Mouse (Mus musculus) brown adipose tissue, adult 24 weeks (tissue): ENCODE data around the gene Ahdc1. TPM values are rescaled to one million over a fixed set of nuclear protein-coding genes. Genes with fewer than 3 reads are reported as not detected.

ENCODE experiments used
- H3K27ac ChIP-seq: fragments of 200-500 bp; replicated peaks from 2 replicates; pipeline ENCODE4 v1.5.1; 2012; ENCODE audit warnings: low read depth, mild to moderate bottlenecking, low read length
- H3K4me1 ChIP-seq: fragments of 200-500 bp; 2 replicates; pipeline ENCODE4 v1.6.1; 2012; ENCODE audit warnings: low read length, mixed read lengths; ENCODE audit not compliant: control insufficient read depth, insufficient read depth, insufficient read length
- H3K4me3 ChIP-seq: fragments of 200-500 bp; 2 replicates; pipeline ENCODE4 v1.5.1; 2012; ENCODE audit warnings: low read depth, mild to moderate bottlenecking, low read length, moderate library complexity; ENCODE audit not compliant: insufficient read depth
- polyA plus RNA-seq: library from polyadenylated mRNA; stranded (reverse); fragments of >200 nt; gene quantifications from 2 replicates; pipeline ENCODE4 v1.2.4, GENCODE M21; 2012; ENCODE audit not compliant: missing spikeins, insufficient read depth, insufficient read length

Gene Ahdc1
- polyA plus RNA-seq, 1 experiment, result 26.1 TPM

DNA sequence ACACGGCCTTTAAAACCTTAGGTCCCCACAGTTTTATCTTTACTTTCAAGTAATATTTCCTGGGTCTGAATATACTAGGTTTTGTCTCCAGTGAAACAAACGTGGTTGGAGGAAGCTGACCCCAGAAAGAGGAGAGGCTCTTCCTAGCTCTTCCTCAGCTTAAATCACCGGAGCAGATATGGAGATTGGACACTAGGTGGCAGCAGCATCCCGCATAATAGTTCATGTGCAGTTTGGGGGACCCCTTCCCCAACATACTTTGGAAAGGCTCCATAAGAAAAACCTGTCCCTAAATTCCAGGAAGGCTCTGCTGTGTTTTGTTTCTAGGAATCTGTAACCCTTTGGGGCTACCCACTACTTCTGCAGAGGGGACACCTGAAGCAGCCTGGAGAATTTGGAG is 1.9 kb upstream of the Ahdc1 start:
- H3K27ac ChIP-seq, result no peak overlapping the region
- H3K4me3 ChIP-seq, result no peak overlapping the region
- peaks cover 1% of the 10 kb centered on the region; the same call in 1 of the 2 replicates for H3K4me1 ChIP-seq

DNA sequence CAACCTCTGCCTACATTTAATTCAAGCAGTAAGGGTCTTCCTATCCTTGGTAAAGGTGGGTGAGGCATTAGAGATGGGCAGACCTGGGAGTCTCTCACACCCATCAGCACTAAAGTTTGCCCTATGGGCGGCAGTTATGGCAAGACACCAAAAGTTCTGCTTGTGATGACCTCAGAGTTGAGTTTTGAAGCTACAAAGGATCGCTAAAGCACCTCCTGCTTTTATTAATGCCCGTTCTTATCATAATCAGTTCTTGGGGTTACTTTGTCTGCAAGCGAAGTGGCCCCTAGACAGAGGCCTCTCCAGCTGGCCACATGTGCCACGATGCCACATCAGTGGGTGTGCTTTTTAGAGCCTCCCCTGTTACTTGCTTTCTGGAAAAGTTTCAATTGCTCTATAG is 1.4 kb upstream of the Ahdc1 start:
- Histone ChIP-seq H3K4me1 (peaks cover 3% of the 10 kb centered on the region; the same call in 1 of the 2 replicates), H3K4me3 (no peak overlapping the region), H3K27ac (no peak overlapping the region)

DNA sequence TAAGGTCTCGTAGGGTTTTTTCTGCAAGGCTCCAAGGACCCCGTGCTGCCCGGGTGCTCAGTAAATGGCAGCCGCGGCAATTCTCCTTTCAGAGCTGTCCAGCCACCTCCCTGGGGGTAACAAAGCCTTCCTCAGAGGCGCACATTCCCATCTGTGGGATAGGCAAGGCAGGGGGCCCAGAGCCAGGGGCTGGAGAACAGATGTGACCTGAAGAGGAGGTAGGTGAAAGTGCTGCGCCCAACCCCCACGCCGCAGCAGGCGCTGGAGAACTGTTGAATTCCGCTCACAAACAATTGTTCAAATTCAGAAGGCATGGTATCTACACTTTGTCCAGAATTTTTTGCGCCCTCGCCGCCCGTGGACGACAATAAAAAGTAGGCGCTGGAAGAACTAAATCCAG is 449 bp upstream of the Ahdc1 start:
- peak overlapping the region; percentile 73 for H3K4me3 ChIP-seq
- no peak overlapping the region for H3K27ac ChIP-seq
- H3K4me1 ChIP-seq, result peaks cover 5% of the 10 kb centered on the region; the same call in 1 of the 2 replicates

DNA sequence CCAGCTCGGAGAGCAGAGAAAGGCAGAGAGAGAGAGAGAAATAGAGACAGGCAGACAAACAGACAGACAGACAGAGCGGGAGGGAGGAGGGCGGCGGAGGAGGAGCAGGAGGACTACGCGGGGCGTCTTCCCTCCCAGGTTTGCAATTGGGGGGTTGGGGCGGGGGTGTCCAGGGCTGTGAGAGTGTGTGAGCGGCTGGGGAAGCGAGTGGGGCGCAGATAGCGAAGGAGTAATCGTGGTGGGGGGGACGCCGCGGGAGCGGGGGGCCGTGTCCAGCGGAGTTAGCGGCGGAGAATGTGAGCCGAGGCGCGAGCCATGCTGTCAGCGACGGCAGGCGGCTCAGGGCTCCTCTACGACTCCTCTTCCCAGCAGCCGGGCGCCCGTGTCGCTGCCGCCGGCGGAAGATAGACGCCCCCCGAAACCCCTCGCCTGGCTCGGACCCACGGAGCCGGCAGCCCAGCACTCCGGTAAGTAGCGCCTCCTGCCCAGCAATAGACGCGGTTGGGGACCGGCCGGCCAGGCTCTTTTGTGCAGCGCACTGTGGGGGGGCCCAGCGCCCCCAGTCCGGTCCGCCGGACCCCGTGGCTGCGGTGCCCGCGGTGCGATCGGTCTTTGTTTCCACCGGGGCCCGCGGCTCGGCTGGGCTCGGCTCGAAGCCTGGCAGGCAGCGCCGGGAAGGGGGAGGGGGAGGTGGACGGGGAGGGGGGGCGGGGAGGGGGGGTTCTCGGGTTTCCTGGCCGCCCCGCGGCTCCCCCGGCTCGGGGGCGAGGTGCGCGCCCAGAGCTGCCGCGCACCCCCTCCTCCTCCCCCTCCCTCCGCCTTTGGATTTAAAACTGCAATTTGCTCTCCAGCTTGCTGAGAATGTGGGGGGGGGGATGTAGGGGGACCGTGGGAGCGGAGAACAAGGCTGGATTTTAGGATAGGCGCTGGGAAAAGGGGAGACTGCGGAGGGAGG is 1.0 kb downstream of the Ahdc1 start:
- Histone ChIP-seq H3K4me3 (peak overlapping the region; percentile 73), H3K27ac (peak overlapping the region; percentile 79), H3K4me1 (peaks cover 16% of the 10 kb centered on the region)

DNA sequence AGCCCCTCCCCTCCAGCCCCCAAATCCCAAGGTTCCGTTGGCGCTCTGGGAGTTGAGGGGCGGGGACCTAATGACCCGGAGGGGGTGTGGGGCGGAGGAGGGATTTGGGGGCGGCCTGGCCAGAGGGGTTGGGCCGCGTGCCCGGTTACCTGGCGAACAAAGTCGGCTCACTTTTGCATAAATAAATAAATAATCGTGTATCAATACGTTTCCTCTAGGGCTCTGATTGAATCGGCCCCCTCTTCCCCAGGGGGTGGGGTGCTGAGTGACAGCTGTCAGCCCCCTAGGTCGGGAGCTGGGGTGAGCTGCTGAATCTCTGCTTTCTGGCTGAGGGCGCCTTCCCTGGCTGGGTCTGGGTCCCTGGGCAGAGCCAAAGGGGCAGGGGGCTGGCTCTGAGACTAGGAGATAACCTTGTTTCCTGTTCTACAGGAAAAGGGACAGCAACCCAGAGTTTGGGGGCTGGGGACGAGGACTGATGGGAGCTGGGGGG is 1.8 kb downstream of the Ahdc1 start:
- Histone ChIP-seq H3K27ac (peak overlapping the region; percentile 45; the same call in 1 of the 2 replicates), H3K4me1 (peaks cover 19% of the 10 kb centered on the region), H3K4me3 (peak overlapping the region; percentile 73)

DNA sequence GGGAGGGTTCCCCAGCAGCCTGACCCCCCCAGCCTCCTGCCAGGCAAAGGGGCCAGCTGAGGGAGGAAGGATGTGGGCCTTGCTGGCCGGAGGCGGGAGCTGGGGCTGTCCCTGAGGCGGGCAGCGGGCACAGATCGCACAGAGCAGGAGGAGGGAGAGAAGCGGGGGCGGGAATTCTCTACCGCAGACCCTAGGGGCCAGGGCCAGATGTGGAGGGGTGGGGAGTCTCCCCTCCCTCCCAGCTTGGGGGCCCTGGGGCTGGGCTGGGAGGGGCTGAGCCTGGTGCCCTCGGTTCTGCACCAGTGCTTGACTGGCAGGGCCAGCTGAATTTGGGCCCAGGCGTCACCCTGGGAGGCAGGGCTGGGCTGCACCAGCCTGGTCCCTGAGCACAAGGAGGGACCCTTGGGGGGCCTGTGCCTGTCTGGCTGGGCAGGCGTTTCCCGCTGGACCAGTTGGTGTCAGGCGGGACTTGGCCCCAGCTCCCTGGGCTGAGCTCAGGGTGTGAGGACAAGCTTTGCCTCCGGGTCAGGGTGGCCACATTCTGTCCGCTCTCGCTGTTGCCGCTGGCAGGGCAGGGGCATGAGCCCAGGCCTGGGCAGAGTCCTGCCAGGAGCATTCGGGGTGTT is 2.3 kb downstream of the Ahdc1 start:
- H3K4me1 ChIP-seq, result peaks cover 22% of the 10 kb centered on the region
- H3K27ac ChIP-seq, result peak overlapping the region; percentile 45

DNA sequence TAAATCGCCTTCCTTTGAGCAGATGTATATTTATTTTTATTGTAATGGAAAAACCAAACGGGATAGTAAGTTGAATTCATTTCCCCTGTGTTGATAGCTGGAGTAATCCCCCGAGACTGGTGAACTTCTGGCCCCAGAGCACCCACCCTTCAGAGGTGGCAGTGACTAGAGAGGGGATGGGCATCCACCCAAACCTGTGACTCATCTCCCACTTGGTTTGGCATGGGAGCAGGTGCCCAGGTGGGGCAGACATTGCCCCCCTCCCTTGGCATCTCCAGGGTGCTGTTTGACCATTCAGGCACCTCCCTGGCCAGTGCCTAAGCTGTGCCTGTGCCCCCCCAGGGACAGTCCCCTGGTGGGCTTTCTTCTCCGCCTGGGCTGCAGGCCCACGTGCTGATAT is 3.0 kb downstream of the Ahdc1 start:
- no peak overlapping the region; the same call in 1 of the 2 replicates for H3K27ac ChIP-seq
- H3K4me1 ChIP-seq, result peaks cover 24% of the 10 kb centered on the region
- peak overlapping the region; percentile 10; the same call in 1 of the 2 replicates for H3K4me3 ChIP-seq

More for the DNA sequence above, 2.3 kb downstream of the Ahdc1 start:
- H3K4me3 ChIP-seq, result peak overlapping the region; percentile 73

DNA sequence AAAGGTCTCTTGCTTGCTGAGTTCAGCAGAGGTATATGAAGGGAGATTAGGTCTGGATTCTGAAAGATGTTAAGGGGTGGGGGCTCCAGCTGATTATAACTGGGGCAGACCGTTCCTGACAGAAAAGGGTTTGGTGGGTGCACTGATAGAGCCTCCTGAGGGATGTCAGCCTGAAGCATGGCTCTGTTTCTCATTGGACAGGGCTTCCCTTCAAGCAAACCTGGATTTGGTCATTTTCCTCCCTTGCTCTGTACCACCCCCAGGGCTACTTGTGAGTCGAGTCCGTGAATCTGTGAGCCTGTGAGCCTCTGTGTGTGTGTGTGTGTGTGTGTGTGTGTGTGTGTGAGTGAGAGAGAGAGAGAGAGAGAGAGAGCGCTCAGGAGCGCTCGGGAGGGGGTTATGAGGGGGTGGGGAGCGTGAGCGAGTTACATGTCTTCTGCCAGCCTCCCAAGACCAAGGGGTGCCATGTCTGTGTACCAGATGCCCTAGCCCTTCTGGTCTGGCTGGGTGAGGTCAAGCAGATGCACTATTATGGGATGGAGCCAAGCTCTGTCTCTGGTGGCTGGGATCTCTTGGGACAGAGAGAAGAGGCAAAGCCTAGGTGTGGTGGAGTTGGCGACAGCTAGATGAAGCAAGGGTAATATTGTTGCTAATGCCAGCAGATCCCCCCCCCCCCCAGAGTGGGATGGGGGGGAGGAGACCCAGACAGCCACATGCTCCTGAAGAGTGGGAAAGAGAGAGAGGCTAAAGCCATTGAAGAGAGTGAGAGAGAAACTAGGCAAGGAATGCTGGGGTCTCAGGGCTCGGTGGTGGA is 4.0 kb downstream of the Ahdc1 start:
- Histone ChIP-seq H3K27ac (no peak overlapping the region; the same call in 1 of the 2 replicates), H3K4me1 (peaks cover 24% of the 10 kb centered on the region), H3K4me3 (no peak overlapping the region)

DNA sequence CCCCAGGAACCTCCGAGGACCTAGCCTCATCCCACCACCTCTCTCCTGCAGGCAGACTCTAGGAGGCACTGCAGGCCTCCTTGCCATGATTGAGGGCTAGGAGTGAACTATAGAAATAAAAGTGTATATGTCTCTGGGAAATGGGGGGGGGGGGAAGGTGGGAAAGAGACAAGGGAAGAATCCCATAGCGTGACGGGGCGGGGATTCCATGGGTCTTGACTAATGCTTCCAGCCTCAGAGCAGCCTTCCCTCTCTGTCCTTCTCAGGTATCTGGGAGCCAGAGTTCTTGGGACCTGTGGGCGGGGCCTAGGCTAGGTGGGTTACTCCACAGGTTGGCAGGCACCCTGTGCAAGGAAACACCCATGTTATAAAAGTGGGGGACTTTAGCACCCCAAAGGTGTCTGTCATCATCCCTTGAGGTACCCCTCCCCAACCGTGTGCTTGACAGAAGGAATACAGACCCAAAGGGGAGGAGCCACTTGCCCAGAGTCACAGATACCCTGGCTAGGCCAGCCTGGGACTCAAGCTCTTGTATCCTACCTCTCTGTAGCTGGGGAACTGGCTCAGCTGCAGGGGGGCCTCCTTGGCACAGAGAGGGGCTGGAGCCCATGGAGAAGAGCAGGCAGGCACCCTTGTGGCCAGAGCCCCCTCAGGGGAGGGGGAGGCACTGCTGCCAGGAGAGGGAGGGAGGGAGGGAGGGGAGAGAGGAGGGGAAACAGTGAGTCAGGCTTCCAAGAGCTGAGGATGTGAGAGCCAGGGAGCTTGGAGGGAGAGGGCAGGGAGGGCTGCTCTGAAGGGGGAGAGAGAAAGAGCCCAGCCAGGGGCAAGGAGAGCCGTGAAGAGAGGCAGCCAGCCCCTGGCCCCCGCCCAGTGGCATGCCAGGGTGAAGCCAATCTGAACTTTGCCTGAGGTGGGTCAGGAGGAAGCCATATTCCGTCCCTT is 4.9 kb downstream of the Ahdc1 start:
- Histone ChIP-seq H3K4me3 (no peak overlapping the region), H3K27ac (peak overlapping the region; percentile 38), H3K4me1 (peaks cover 28% of the 10 kb centered on the region)

DNA sequence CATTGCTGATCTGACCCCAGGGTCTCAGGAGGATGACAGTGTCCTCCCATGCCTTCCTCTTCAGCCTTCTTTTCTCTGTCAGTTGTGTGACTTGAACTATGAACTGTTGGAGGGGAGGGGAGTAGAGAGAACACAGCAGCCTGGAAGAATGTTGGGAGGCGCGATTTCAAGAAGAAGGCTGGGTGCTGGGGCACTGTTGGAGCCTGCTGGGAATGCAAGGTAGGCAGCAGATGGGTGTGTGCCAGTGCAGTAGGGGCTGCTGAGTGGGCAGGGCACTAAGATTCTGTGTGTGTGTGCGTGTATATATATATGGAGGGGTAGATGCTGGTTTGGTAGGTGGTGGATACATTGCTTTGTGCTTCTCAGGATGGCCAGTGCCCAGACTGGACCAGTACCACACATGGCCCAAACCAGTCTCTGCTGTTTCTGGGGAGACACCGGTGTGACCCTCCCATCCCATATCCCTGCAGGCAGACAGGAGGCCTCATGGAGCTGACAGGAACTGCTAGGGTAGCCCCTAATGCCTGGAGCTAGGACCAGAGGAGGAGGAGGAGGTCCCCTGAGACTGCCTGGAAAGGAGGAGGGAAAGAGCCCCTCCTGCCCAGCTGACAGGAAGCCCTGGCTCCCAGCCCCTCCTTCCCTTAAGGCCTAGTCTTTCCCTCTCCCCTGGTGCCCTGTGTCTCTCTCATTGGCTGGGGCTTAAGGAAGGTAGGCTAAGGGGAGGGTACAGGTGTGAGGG is 5.8 kb downstream of the Ahdc1 start:
- peaks cover 30% of the 10 kb centered on the region for H3K4me1 ChIP-seq
- H3K4me3 ChIP-seq, result no peak overlapping the region
- H3K27ac ChIP-seq, result peak overlapping the region; percentile 43; the same call in 1 of the 2 replicates

DNA sequence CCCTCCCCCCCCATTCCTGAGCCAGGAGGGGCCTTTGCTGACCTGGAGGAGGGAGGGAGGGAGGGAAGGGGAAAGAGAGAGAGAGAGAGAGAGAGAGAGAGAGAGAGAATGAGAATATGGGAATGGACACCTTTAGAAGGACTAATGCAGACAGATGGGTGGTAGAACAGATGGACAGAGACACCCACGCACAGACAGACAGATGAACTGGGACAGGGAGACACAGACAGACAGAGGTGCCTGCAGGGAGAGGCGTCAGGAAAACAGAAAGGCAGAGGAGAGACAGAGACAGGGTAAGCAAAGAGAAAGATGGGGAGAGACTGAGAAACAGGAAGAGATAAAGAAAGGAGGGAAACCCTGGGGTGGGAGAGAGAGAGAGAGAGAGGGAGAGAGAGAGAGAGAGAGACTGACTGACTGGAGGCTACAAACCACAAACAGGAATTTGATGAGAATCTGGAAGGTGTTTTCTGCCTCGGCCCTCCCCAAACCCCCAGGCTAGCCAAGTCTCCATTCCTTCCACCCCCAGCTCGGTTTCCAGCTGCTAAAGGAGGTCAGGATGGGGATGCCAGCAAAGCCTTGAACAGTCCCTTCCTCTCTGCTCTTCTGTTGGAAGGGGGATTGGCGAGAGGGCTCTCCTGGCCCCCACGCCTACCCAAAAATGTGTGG is 6.7 kb downstream of the Ahdc1 start:
- Histone ChIP-seq H3K4me3 (no peak overlapping the region), H3K4me1 (peaks cover 33% of the 10 kb centered on the region), H3K27ac (no peak overlapping the region)

DNA sequence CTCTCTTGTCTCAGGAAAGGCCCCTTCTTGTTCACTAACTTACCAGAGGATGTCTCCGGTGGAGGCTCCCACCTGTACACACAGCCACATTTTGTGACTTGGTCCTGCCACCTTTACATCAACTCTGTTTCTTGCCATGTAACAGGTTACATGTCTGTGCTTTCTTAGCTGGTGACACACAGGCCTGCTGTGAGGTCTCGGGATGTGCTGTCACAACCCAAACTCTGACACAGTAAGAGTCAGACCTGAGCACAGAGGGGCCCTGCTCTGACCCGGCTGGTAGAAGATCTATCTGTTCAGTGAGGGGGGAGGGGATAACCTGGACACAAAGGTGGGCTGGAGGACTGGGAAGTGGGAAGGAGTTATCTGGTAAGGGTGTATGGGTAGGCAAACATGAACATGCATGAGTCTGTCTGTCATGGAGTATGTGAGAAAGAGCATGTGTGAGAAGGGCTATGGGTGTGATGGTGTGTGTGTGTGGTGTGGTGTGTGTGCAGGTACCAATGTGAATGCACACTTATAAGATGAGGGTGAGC is 7.3 kb downstream of the Ahdc1 start:
- Histone ChIP-seq H3K4me1 (peaks cover 39% of the 10 kb centered on the region), H3K4me3 (no peak overlapping the region), H3K27ac (no peak overlapping the region)

DNA sequence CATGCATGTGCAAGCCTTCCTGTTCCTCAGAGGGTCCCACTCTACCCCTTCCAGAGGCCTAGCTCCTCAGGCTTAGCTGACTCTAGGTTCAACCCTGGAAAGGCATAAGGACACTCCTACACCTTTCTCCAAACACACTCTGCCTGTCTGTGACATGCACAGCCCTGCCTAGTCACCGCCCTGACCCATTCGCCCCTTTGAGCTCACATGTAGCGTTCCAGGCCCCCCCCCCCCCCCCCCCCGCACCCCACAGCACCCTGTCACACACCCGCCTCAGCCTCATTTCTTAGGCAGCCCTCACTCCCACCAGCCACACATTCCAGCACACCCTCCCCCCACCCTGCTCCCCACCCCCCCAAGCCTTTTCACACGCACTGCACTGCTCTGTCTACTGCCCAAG is 9.7 kb downstream of the Ahdc1 start:
- no peak overlapping the region for H3K4me3 ChIP-seq
- peaks cover 43% of the 10 kb centered on the region for H3K4me1 ChIP-seq
- no peak overlapping the region for H3K27ac ChIP-seq
